Mouse (Mus musculus): ENCODE data around the gene Tnrc18.
"Not testable (repeated sequence)": the region's sequence is repeated elsewhere in the genome, so short reads cannot be mapped to it uniquely, and the experiment has no call there.

The Tnrc18 gene

GRCm38 (mm10) chr5:142817524-142818434 lies at the start of gene Tnrc18:
Gene Tnrc18 (minus strand): TSS chr5:142817662.
- peak; percentile 22 for ATAC-seq (ENCODE audit: low TSS enrichment)

DNA sequence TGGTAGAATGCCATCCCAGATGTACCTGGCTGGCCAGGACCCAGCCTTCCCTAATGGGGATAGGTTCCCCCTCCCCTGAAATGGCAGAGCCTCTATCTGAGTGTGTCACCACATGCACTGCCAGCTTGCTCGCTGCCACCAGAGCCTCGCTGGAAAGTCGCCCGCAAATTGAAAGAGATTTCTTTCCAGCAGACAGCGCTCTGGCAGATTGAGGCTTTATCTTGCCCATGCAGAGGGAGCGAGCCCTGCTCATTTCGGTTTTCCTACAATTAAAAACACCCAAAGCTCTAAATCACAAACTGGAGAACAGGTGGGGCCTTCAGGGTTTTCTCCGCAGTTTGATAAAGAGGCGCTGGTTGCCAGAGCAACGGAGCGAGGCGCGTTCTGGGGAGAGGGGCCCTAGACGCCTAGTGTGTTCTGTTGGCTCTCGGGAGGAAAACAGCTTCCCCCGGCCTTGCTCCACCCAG lies 40.3 kb upstream of the Tnrc18 start:
- ATAC-seq (ENCODE audit: low TSS enrichment): peak; percentile 79

- no peak for ATAC-seq (ENCODE audit: low TSS enrichment)
Observed at GRCm38 (mm10) chr5:142856408-142856807, 38.9 kb upstream of the Tnrc18 start.

DNA sequence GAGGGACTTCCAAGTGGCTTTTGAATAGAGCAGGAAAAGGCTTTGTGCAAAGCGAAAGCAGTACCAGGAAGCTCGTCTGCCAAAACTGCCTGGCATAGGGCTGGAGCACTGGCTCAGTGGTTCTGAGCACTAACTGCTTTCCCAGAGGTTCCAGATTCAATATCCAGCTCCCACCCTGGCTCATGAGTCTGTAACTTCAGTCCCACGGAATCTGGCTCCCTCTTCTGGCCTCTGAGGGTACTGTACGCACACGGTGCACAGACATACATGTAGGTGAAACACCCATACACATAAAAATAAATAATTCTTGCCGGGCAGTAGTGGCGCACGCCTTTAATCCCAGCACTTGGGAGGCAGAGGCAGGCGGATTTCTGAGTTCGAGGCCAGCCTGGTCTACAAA lies 37.4 kb upstream of the Tnrc18 start:
- ATAC-seq (ENCODE audit: low TSS enrichment): no peak

- no peak for ATAC-seq (ENCODE audit: low TSS enrichment)
Observed at GRCm38 (mm10) chr5:142853585-142853984, 36.1 kb upstream of the Tnrc18 start.

DNA sequence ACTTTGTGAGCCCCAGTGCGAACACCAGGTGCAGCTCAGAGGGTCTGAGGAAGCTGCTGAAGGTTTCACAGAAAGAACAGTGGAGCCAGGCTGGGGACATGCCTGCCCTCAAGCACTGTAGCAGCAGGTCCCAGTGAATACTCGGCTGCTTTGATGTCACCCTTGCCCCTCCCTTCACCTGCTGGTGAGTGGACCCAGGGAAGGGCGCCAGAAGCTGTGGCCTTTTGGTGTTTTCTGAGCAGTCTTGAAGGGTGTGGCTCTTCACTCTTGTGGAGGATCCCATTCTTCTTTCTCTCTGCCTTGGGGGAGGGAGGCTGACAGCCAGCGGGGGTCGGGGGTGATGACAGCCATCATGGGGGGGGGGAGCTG lies 34.2 kb upstream of the Tnrc18 start:
- no peak for ATAC-seq (ENCODE audit: low TSS enrichment)

DNA sequence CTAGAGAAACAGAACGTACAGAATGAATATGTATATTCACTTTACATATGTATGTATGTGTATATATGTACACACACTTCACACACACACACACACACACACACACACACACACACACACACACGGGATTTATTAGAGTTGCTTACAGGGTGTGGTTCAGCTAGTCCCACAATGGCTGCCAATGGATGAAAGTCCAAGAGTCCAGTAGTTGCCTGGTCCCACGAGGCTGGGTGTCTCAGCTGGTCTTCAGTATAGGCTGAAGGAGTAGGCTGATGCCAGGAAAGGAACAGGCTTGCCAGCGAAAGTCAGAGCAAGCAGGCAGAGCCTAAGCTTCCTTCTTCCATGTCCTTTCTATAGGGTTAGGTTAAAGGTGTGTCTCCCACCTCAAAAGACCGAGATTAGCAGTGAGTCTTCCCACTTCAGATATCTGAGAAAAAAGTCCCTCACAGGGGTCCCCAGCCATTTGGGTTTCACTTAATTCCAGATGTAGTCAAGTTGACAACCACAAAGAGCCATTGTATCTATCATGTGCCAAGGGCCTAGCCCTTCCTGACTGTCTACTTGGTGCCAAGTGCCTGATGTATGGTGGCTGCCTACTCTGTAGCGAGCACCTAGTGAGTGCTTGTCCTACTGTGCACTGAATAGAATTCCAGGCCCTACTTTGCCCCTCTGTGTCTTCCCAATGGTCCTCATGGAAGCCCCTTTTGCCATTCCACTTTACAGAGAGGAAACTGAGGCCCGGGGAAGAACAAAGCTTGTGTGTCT lies 33.6 kb upstream of the Tnrc18 start:
- ATAC-seq (ENCODE audit: low TSS enrichment): no peak

DNA sequence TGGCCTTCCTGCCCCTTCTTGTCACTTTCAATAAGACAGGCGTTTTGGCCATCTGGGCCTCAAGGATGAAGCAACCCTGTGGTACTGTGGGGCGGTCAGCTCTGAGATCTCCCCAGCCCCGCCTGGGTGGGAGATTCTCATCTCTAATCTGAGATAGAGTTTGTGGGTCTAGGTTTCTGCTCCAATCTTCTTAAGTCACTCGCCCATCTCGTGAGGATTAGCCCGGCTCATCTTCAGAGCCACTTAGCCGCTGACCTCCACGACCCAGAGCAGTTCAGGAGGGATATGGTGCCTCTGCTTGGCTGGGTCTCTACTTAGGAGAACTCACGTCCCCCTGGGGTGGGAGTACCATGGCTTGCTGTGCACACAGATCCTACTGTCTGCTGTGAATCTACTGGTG lies 33.0 kb upstream of the Tnrc18 start:
- ATAC-seq (ENCODE audit: low TSS enrichment): no peak

DNA sequence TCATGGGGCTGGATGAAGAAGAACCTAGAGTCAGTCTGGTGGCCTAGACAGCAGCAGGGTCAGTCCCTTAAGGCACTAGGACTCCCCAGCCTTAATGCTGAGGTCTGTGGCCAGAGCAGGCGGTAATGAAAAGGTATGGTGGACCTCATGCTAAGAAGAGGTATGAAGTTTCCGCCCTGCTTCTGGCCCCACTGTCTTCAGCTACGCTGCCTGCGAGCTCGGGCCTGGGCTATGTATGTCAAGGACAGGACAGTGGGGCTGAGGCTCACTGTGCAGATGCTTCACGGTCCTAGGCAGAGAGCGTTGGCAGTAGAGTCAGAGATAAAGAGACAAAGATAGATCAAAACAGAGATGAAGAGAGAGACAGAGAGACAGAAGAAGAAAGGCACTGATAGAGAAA lies 31.4 kb upstream of the Tnrc18 start:
- no peak for ATAC-seq (ENCODE audit: low TSS enrichment)

GRCm38 (mm10) chr5:142848149-142848548 lies 30.7 kb upstream of the Tnrc18 start:
- ATAC-seq (ENCODE audit: low TSS enrichment): peak; percentile 82

DNA sequence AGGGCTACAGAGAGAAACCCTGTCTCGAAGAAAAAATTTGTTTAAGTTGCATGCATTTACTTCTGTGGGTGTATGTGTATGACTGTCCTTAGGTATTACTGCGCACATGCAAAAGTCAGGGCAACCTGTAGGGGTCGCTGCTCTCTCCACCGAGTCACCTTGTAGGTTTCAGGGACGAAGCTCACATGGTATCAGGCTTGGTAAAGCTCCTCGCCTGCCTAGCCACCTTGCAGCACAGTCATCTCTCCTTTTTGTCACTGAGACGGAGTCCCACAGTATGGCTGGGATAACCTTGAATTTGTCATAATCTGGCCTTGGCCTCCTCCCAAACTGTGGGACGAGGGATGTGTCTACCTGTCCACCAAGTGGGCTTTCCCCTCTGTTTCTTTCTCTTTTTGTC lies 27.0 kb upstream of the Tnrc18 start:
- ATAC-seq (ENCODE audit: low TSS enrichment): no peak

DNA sequence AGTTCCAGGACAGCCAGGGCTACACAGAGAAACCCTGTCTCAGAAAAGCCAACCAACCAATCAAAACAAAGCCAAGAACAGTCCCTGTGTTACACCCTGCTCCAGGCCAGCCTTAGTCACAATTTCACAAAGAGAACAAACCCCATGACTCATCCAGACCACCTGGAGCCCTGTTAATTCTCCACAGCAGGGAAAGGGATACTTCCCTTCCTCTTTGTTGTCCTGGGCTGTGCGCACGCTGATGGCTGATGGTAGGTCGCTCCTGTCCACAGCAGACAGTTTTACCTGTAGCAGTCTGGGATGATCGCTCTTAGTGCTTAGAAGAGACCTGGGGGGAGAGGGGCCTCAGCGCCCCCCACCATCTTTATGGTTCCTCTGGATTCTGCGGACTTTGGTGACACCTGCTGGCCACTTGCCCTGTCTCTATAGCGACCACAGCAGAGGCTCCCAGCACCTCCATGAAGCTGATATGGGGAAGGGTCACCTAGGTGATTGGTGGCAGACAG lies 24.7 kb upstream of the Tnrc18 start:
- no peak for ATAC-seq (ENCODE audit: low TSS enrichment)

DNA sequence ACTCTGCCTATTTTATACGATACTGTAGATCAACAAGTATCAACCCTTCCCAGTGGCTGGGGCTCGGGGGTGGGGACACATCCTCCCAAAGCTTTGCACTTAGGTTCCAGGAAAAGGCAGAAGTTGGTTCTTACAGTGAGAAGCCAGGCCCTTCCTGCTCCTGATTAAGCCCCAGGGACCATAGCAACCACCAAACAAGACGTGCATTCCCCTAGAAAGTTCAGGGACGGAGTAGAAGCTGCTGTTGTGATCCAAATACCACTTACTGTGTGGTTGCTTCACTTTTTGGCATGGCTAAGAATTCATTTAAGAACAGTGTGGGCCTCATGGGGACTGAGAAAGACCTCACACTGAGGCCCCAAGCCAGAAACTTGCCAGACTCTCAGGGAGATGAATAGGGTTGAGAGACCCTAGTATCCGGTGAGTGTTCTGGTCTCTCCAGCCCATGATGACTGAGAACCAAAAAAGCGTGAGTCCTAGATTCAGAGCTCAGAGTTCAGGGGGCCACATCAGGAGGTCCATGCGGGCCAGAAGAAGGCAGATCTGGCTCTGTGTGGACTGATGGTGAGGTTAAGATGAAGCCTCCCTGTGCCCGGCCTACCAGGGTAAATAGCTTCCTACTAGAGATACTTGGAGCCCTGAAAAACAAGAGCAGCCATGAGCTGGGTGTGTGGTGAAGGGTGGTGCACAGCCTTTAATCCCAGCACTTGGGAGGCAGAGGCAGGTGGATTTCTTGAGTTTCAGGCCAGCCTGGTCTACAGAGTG lies 24.1 kb upstream of the Tnrc18 start:
- ATAC-seq (ENCODE audit: low TSS enrichment): no peak

DNA sequence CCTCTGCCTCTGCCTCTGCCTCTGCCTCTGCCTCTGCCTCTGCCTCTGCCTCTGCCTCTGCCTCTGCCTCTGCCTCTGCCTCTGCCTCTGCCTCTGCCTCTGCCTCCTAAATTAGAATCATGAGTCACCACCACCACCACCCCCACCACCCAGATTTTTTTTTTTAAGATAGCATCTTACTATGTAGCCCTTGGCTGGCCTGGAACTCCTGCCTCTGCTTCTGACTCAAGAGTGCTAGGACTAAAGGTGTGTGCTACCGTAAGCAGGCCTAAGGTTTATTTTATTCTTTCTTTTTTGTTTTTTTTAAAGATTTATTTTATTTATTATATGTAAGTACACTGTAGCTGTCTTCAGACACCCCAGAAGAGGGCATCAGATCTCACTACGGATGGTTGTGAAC lies 20.0 kb upstream of the Tnrc18 start:
- ATAC-seq (ENCODE audit: low TSS enrichment): not testable (repeated sequence)

DNA sequence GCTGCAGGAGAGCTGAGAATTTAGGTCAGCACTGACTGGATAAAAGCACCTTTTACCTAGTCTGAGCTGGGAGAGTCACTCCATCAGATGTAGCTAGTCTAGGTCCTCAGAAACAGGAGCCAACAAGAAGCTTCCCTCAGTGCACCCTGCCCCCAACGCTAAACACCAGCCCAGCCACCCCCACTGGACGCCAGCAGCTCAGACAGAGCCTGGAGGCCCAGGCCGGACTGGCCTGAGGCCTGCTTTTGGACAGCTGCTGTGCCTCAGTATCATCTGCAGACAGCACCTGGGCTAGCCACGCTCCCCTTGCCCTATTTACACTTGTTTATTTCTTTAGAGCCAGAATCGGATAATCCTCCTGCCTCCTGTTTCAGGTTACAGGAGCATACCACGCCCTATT lies 19.4 kb upstream of the Tnrc18 start:
- no peak for ATAC-seq (ENCODE audit: low TSS enrichment)

DNA sequence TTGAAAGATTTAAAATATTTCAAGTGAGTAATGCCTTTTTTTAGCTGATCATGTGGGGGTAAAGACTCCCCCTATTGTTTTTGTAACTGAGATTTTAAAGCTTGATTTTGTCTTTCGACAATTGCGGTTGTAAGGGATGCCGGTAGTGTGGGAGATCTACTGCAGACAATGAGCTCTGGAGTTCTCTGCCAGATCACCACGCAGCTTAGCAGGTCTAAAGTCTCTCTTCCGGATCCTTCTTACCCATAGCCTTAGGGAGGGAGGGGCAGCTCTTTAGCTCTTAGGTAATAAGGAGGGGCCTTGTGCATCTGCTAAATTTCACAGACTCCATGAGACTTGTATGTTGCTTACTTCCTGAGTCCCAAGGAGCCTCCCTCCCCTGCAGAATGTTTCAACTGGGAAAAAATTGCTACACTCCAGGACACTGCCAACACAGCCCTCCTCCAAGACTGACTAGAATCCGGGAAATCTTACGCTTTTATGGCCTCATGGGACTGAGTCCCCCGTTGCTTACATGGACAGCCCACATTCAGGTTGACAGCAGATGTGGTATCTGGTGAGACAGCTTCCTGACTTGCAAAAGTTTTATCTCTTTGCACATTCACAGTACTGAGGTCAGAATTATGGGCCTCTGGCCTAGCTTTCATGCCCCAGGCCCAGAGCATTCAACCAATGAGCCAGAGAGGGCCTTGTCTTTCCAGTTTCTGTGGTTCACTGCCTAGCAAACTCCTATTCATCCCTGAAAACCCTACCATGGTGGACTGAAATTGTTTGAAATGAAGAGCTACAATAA lies 16.4 kb upstream of the Tnrc18 start:
- no peak for ATAC-seq (ENCODE audit: low TSS enrichment)

- no peak for ATAC-seq (ENCODE audit: low TSS enrichment)
Observed at GRCm38 (mm10) chr5:142826131-142826530, 8.7 kb upstream of the Tnrc18 start.

DNA sequence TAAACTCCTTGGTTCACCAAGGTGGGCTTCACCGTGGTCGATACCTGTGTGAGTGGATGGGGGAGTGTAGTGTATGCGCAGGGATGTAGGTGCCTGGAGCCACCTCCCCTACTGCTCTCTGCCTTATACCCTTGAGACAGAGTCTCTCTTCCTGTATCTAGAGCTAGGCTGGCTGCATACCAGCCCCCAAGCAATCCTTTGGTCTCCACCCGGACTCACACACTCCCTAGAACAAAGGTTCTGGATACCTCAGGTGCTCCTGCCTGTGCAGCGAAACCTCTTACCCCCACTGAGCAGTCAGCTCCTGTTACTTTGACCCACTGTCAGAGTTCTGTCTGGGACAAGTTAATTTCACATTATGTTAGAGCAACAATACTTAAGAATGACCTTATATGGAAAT lies 8.2 kb upstream of the Tnrc18 start:
- no peak for ATAC-seq (ENCODE audit: low TSS enrichment)

- ATAC-seq (ENCODE audit: low TSS enrichment): no peak
Observed at GRCm38 (mm10) chr5:142824091-142824490, 6.6 kb upstream of the Tnrc18 start.

DNA sequence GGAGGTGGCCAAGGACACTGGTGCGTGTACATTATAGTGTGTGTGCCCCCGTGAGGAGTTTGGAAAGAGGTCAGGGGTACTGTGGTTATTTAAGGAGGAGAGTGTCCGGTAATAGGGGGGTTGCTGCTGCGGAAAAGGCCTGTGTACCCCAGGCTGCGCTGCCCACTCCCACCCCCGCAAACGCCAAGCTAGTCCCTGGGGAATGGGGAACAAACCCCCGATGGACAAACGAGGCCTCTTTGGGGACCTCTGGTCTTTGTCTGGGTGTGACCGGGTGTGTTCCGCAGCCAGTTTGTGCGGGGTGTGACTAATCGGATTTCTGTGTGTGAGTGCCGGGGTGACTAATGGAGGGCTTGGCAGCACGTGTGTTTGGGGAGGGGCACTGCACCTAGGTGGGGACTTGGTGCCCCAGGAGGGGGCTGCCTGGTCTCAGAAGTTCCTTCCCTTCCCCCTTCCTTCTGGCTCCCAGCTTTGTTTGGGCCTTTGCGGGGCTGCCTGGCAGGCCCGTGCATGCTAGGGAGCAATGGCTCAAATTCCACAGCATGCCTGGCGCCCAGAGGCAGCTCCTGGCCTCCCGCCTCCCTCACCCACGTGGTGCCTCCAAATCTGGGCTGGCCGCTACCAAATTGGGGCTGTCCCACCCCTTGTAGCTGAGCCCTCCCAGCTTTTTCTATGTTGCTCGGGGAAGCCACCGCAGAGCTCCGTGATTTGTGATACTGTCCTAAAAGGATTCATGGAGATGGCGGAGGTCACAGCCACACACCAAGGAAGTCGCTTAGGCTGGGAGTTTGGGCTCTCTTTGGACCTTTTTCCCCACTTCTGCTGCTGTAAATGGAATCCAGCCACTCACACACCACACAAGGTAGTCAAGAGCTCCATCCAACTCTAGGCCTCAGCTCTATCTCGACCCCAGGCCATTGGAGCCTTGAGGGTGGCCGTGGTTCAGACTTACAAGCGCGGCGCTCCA lies 5.9 kb upstream of the Tnrc18 start:
- ATAC-seq (ENCODE audit: low TSS enrichment): peak; percentile 32

Measured in frontal cortex, adult (tissue).